Mouse (Mus musculus): Measurements from ENCODE around the gene Hadha. TPM values are rescaled to one million over a fixed set of nuclear protein-coding genes. Genes with fewer than 3 reads are reported as not detected.

The Hadha gene
- polyA plus RNA-seq, 1 experiment, result 117 TPM

GRCm38 (mm10) chr5:30132173-30132572, 22.8 kb downstream of the Hadha start:
- Histone ChIP-seq H3K27ac (ENCODE audit: insufficient read depth, low read depth, low read length) (no peak overlapping the region), H3K4me3 (ENCODE audit: insufficient read depth, low read length) (no peak overlapping the region), H3K4me1 (ENCODE audit: control insufficient read depth, insufficient read depth, low read length) (peaks cover 23% of the 10 kb centered on the region)
- no peak for TF ChIP-seq CTCF (IDR thresholded peaks at IDR 0.05; ENCODE audit: low read depth, low read length)
- no peak for TF ChIP-seq POLR2A (IDR thresholded peaks at IDR 0.05; ENCODE audit: borderline replicate concordance, low read depth, low read length)

- no peak overlapping the region for H3K27ac ChIP-seq (ENCODE audit: insufficient read depth, low read depth, low read length)
- H3K4me1 ChIP-seq (ENCODE audit: control insufficient read depth, insufficient read depth, low read length), result peaks cover 22% of the 10 kb centered on the region
- no peak overlapping the region for H3K4me3 ChIP-seq (ENCODE audit: insufficient read depth, low read length)
- TF ChIP-seq POLR2A (IDR thresholded peaks at IDR 0.05; ENCODE audit: borderline replicate concordance, low read depth, low read length) (no peak), CTCF (IDR thresholded peaks at IDR 0.05; ENCODE audit: low read depth, low read length) (no peak)
Observed at GRCm38 (mm10) chr5:30131246-30131645, 23.7 kb downstream of the Hadha start.

GRCm38 (mm10) chr5:30128680-30129079, 26.3 kb downstream of the Hadha start:
- no peak overlapping the region for H3K4me3 ChIP-seq (ENCODE audit: insufficient read depth, low read length)
- no peak for TF ChIP-seq CTCF (IDR thresholded peaks at IDR 0.05; ENCODE audit: low read depth, low read length)
- no peak for TF ChIP-seq POLR2A (IDR thresholded peaks at IDR 0.05; ENCODE audit: borderline replicate concordance, low read depth, low read length)
- H3K4me1 ChIP-seq (ENCODE audit: control insufficient read depth, insufficient read depth, low read length), result peaks cover 8% of the 10 kb centered on the region
- no peak overlapping the region for H3K27ac ChIP-seq (ENCODE audit: insufficient read depth, low read depth, low read length)

GRCm38 (mm10) chr5:30127921-30128597, 26.9 kb downstream of the Hadha start:
- Histone ChIP-seq H3K4me3 (ENCODE audit: insufficient read depth, low read length) (no peak overlapping the region), H3K27ac (ENCODE audit: insufficient read depth, low read depth, low read length) (no peak overlapping the region), H3K4me1 (ENCODE audit: control insufficient read depth, insufficient read depth, low read length) (peaks cover 8% of the 10 kb centered on the region)
- no peak for TF ChIP-seq POLR2A (IDR thresholded peaks at IDR 0.05; ENCODE audit: borderline replicate concordance, low read depth, low read length)
- TF ChIP-seq CTCF (IDR thresholded peaks at IDR 0.05; ENCODE audit: low read depth, low read length), result no peak

- Histone ChIP-seq H3K4me3 (ENCODE audit: insufficient read depth, low read length) (no peak overlapping the region), H3K27ac (ENCODE audit: insufficient read depth, low read depth, low read length) (no peak overlapping the region), H3K4me1 (ENCODE audit: control insufficient read depth, insufficient read depth, low read length) (peaks cover 4% of the 10 kb centered on the region; the same call in 1 of the 2 replicates)
- TF ChIP-seq CTCF (IDR thresholded peaks at IDR 0.05; ENCODE audit: low read depth, low read length) (no peak), POLR2A (IDR thresholded peaks at IDR 0.05; ENCODE audit: borderline replicate concordance, low read depth, low read length) (no peak)
Observed at GRCm38 (mm10) chr5:30126756-30127155, 28.2 kb downstream of the Hadha start.

GRCm38 (mm10) chr5:30125587-30125986, 29.4 kb downstream of the Hadha start:
- Histone ChIP-seq H3K4me3 (ENCODE audit: insufficient read depth, low read length) (no peak overlapping the region), H3K4me1 (ENCODE audit: control insufficient read depth, insufficient read depth, low read length) (peaks cover 4% of the 10 kb centered on the region; the same call in 1 of the 2 replicates), H3K27ac (ENCODE audit: insufficient read depth, low read depth, low read length) (no peak overlapping the region)
- TF ChIP-seq POLR2A (IDR thresholded peaks at IDR 0.05; ENCODE audit: borderline replicate concordance, low read depth, low read length), result no peak
- peak; percentile 78 for TF ChIP-seq CTCF (IDR thresholded peaks at IDR 0.05; ENCODE audit: low read depth, low read length)

GRCm38 (mm10) chr5:30122481-30122880, 32.5 kb downstream of the Hadha start:
- no peak for TF ChIP-seq CTCF (IDR thresholded peaks at IDR 0.05; ENCODE audit: low read depth, low read length)
- TF ChIP-seq POLR2A (IDR thresholded peaks at IDR 0.05; ENCODE audit: borderline replicate concordance, low read depth, low read length), result no peak
- no peak overlapping the region for H3K27ac ChIP-seq (ENCODE audit: insufficient read depth, low read depth, low read length)
- H3K4me3 ChIP-seq (ENCODE audit: insufficient read depth, low read length), result no peak overlapping the region
- H3K4me1 ChIP-seq (ENCODE audit: control insufficient read depth, insufficient read depth, low read length), result peaks cover 4% of the 10 kb centered on the region; the same call in 1 of the 2 replicates

GRCm38 (mm10) chr5:30120106-30120505, 34.9 kb downstream of the Hadha start:
- H3K27ac ChIP-seq (ENCODE audit: insufficient read depth, low read depth, low read length), result no peak overlapping the region
- H3K4me3 ChIP-seq (ENCODE audit: insufficient read depth, low read length), result no peak overlapping the region
- no peak for TF ChIP-seq CTCF (IDR thresholded peaks at IDR 0.05; ENCODE audit: low read depth, low read length)
- TF ChIP-seq POLR2A (IDR thresholded peaks at IDR 0.05; ENCODE audit: borderline replicate concordance, low read depth, low read length), result no peak
- no peaks in the 10 kb centered on the region for H3K4me1 ChIP-seq (ENCODE audit: control insufficient read depth, insufficient read depth, low read length)

GRCm38 (mm10) chr5:30119163-30119562, 35.8 kb downstream of the Hadha start:
- Histone ChIP-seq H3K4me1 (ENCODE audit: control insufficient read depth, insufficient read depth, low read length) (no peaks in the 10 kb centered on the region), H3K27ac (ENCODE audit: insufficient read depth, low read depth, low read length) (no peak overlapping the region), H3K4me3 (ENCODE audit: insufficient read depth, low read length) (no peak overlapping the region)
- TF ChIP-seq CTCF (IDR thresholded peaks at IDR 0.05; ENCODE audit: low read depth, low read length) (no peak), POLR2A (IDR thresholded peaks at IDR 0.05; ENCODE audit: borderline replicate concordance, low read depth, low read length) (no peak)

- H3K4me1 ChIP-seq (ENCODE audit: control insufficient read depth, insufficient read depth, low read length), result no peaks in the 10 kb centered on the region
- no peak for TF ChIP-seq POLR2A (IDR thresholded peaks at IDR 0.05; ENCODE audit: borderline replicate concordance, low read depth, low read length)
- TF ChIP-seq CTCF (IDR thresholded peaks at IDR 0.05; ENCODE audit: low read depth, low read length), result no peak
- H3K4me3 ChIP-seq (ENCODE audit: insufficient read depth, low read length), result no peak overlapping the region
- no peak overlapping the region for H3K27ac ChIP-seq (ENCODE audit: insufficient read depth, low read depth, low read length)
Observed at GRCm38 (mm10) chr5:30118018-30118417, 36.9 kb downstream of the Hadha start.

Data from bone marrow macrophage, adult 2 months (primary cell).